Mouse (Mus musculus) gastrocnemius, postnatal 25 days (tissue): Measurements from ENCODE around the gene Iqsec1. TPM values are rescaled to one million over a fixed set of nuclear protein-coding genes. Genes with fewer than 3 reads are reported as not detected.

Experiments used
- DNase-seq: peaks from one replicate; pipeline ENCODE4 v3.0.0; 2022
- long read RNA-seq, 2 experiments: library from polyadenylated mRNA; stranded (forward); transcript quantifications; one replicate each; pipeline ENCODE4 v2.0.0; 2021
- total RNA-seq, 2 experiments: library from RNA; stranded (reverse); gene quantifications; 1 replicate in 1 of 2; 2 replicates in 1 of 2; pipeline ENCODE4 v1.2.3; 2021

The Iqsec1 gene
- 10 to 100 TPM; 57.7 to 63.6 TPM for total RNA-seq
- long read RNA-seq, experiment 1, full-length matches to known transcripts: 19 of 23 reads
- long read RNA-seq, experiment 1, partial matches to known transcripts: 0 of 23 reads
- long read RNA-seq, experiment 1, other reads (novel, unspliced or antisense): 4 of 23 reads
- long read RNA-seq, experiment 2, full-length matches to known transcripts: 13 of 17 reads
- long read RNA-seq, experiment 2, partial matches to known transcripts: 1 of 17 reads
- long read RNA-seq, experiment 2, other reads (novel, unspliced or antisense): 3 of 17 reads

- DNase-seq: peak; percentile 67
These were observed at the start of gene Iqsec1 for GRCm38 (mm10) chr6:90988648-90989317. Gene Iqsec1 (minus strand): TSS chr6:90988685.

- no peak for DNase-seq
These were observed 39.8 kb upstream of the Iqsec1 start for GRCm38 (mm10) chr6:91028256-91028655.

GRCm38 (mm10) chr6:91020810-91021209, 32.3 kb upstream of the Iqsec1 start:
- DNase-seq: no peak

GRCm38 (mm10) chr6:91016600-91017230, 28.2 kb upstream of the Iqsec1 start:
- no peak for DNase-seq

GRCm38 (mm10) chr6:91014198-91014958, 25.9 kb upstream of the Iqsec1 start:
- DNase-seq: no peak

- no peak for DNase-seq
These were observed 24.0 kb upstream of the Iqsec1 start for GRCm38 (mm10) chr6:91012458-91012857.

GRCm38 (mm10) chr6:91011568-91011967, 23.1 kb upstream of the Iqsec1 start:
- DNase-seq: no peak

- DNase-seq: no peak
These were observed 19.9 kb upstream of the Iqsec1 start for GRCm38 (mm10) chr6:91008284-91008830.

GRCm38 (mm10) chr6:91007207-91007606, 18.7 kb upstream of the Iqsec1 start:
- no peak for DNase-seq

- DNase-seq: no peak
These were observed 15.7 kb upstream of the Iqsec1 start for GRCm38 (mm10) chr6:91004157-91004556.

- no peak for DNase-seq
These were observed 15.0 kb upstream of the Iqsec1 start for GRCm38 (mm10) chr6:91003310-91003995.

GRCm38 (mm10) chr6:91001566-91001965, 13.1 kb upstream of the Iqsec1 start:
- no peak for DNase-seq

- no peak for DNase-seq
These were observed 12.5 kb upstream of the Iqsec1 start for GRCm38 (mm10) chr6:91000819-91001525.

- no peak for DNase-seq
These were observed 10.7 kb upstream of the Iqsec1 start for GRCm38 (mm10) chr6:90999176-90999575.

GRCm38 (mm10) chr6:90997025-90997424, 8.5 kb upstream of the Iqsec1 start:
- no peak for DNase-seq

- DNase-seq: no peak
These were observed 7.7 kb upstream of the Iqsec1 start for GRCm38 (mm10) chr6:90996181-90996580.

GRCm38 (mm10) chr6:90988299-90988625, 223 bp downstream of the Iqsec1 start:
- no peak for DNase-seq

- peak; percentile 11 for DNase-seq
These were observed 755 bp downstream of the Iqsec1 start for GRCm38 (mm10) chr6:90987561-90988298.

GRCm38 (mm10) chr6:90984101-90984500, 4.4 kb downstream of the Iqsec1 start:
- DNase-seq: no peak

- DNase-seq: no peak
These were observed 14.2 kb downstream of the Iqsec1 start for GRCm38 (mm10) chr6:90974279-90974678.
